Mouse (Mus musculus): ENCODE data around the gene Hmgxb4. TPM values are rescaled to one million over a fixed set of nuclear protein-coding genes. Genes with fewer than 3 reads are reported as not detected.

Gene Hmgxb4
- total and polyA plus RNA-seq, 2 experiments from 2014 or later, result 9.0 to 17.0 TPM

- Histone ChIP-seq H3K27ac (ENCODE audit: low read depth) (no peak overlapping the region), H3K4me1 (ENCODE audit: control insufficient read depth, insufficient read depth) (peaks cover 19% of the 10 kb centered on the region), H3K36me3 (replicated peaks; ENCODE audit: control insufficient read depth, insufficient read depth, low read length) (peaks cover 68% of the 10 kb centered on the region), H3K4me2 (ENCODE audit: low read depth, low read length) (no peak overlapping the region), H3K9me3 (replicated peaks; ENCODE audit: control insufficient read depth, low read length) (no peaks in the 10 kb centered on the region), H3K4me3 (ENCODE audit: low read depth, low read length) (no peak overlapping the region), H3K27me3 (ENCODE audit: control insufficient read depth, insufficient read depth, low read length) (no peaks in the 10 kb centered on the region), H3K9ac (replicated peaks; ENCODE audit: low read depth, low read length) (no peak overlapping the region)
- ATAC-seq (ENCODE audit: insufficient read depth, low read depth) (no peak), DNase-seq (ENCODE audit: low spot score) (no peak)
- TF ChIP-seq CTCF (IDR thresholded peaks at IDR 0.05; ENCODE audit: low read depth) (no peak), EP300 (IDR thresholded peaks at IDR 0.05; ENCODE audit: low read depth) (no peak)
- WGBS, result 76% methylated on average over 6 of the region's 6 CpGs
Observed at GRCm38 (mm10) chr8:75060022-75060421, 66.9 kb downstream of the Hmgxb4 start.

GRCm38 (mm10) chr8:75060815-75061214 is 67.7 kb downstream of the Hmgxb4 start:
- Histone ChIP-seq H3K36me3 (replicated peaks; ENCODE audit: control insufficient read depth, insufficient read depth, low read length) (peaks cover 73% of the 10 kb centered on the region), H3K9me3 (replicated peaks; ENCODE audit: control insufficient read depth, low read length) (no peaks in the 10 kb centered on the region), H3K4me2 (ENCODE audit: low read depth, low read length) (no peak overlapping the region), H3K4me1 (ENCODE audit: control insufficient read depth, insufficient read depth) (peaks cover 23% of the 10 kb centered on the region), H3K27ac (ENCODE audit: low read depth) (no peak overlapping the region), H3K27me3 (ENCODE audit: control insufficient read depth, insufficient read depth, low read length) (no peaks in the 10 kb centered on the region), H3K9ac (replicated peaks; ENCODE audit: low read depth, low read length) (no peak overlapping the region), H3K4me3 (ENCODE audit: low read depth, low read length) (no peak overlapping the region)
- TF ChIP-seq CTCF (IDR thresholded peaks at IDR 0.05; ENCODE audit: low read depth), result no peak
- no peak for TF ChIP-seq EP300 (IDR thresholded peaks at IDR 0.05; ENCODE audit: low read depth)
- ATAC-seq (ENCODE audit: insufficient read depth, low read depth) (no peak), DNase-seq (ENCODE audit: low spot score) (no peak)
- WGBS, result 50% methylated on average over 2 of the region's 2 CpGs

GRCm38 (mm10) chr8:75063290-75063689 is 70.1 kb downstream of the Hmgxb4 start:
- H3K27me3 ChIP-seq (ENCODE audit: control insufficient read depth, insufficient read depth, low read length), result no peaks in the 10 kb centered on the region
- 48% methylated on average over 3 of the region's 3 CpGs for WGBS
- H3K27ac ChIP-seq (ENCODE audit: low read depth), result no peak overlapping the region

DNA sequence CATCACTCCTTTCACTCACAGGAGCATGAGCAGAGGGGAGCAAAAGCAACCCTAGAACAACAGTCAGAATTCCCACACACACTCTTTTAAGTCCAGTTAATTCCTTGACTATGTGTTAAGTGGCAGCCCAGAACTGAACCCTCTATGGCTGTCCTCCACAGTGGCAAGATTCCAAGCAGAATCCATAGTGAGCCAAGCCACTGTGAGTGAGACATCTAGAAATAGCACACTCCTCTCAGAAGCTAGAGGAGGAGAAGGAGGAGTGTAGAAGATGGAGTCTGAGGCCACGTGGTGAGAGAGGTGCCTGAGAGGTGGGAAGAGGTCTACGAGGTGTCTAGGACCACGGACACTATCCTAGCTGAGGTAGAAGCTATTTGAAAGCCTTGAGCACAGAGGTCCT is 71.6 kb downstream of the Hmgxb4 start:
- Histone ChIP-seq H3K27me3 (ENCODE audit: control insufficient read depth, insufficient read depth, low read length) (no peaks in the 10 kb centered on the region), H3K4me3 (ENCODE audit: low read depth, low read length) (no peak overlapping the region), H3K4me2 (ENCODE audit: low read depth, low read length) (no peak overlapping the region), H3K4me1 (ENCODE audit: control insufficient read depth, insufficient read depth) (peaks cover 23% of the 10 kb centered on the region), H3K9ac (replicated peaks; ENCODE audit: low read depth, low read length) (no peak overlapping the region), H3K36me3 (replicated peaks; ENCODE audit: control insufficient read depth, insufficient read depth, low read length) (peaks cover 56% of the 10 kb centered on the region), H3K9me3 (replicated peaks; ENCODE audit: control insufficient read depth, low read length) (no peaks in the 10 kb centered on the region), H3K27ac (ENCODE audit: low read depth) (peak overlapping the region; percentile 36)
- WGBS, result 50% methylated on average over 3 of the region's 3 CpGs
- no peak for DNase-seq (ENCODE audit: low spot score)
- TF ChIP-seq CTCF (IDR thresholded peaks at IDR 0.05; ENCODE audit: low read depth) (no peak), EP300 (IDR thresholded peaks at IDR 0.05; ENCODE audit: low read depth) (no peak)
- ATAC-seq (ENCODE audit: insufficient read depth, low read depth), result peak; percentile 67

More at GRCm38 (mm10) chr8:75063290-75063689, 70.1 kb downstream of the Hmgxb4 start:
- ATAC-seq (ENCODE audit: insufficient read depth, low read depth) (peak; percentile 25), DNase-seq (ENCODE audit: low spot score) (no peak)
- no peak for TF ChIP-seq EP300 (IDR thresholded peaks at IDR 0.05; ENCODE audit: low read depth)
- no peak for TF ChIP-seq CTCF (IDR thresholded peaks at IDR 0.05; ENCODE audit: low read depth)
- Histone ChIP-seq H3K9me3 (replicated peaks; ENCODE audit: control insufficient read depth, low read length) (no peaks in the 10 kb centered on the region), H3K4me2 (ENCODE audit: low read depth, low read length) (no peak overlapping the region), H3K4me1 (ENCODE audit: control insufficient read depth, insufficient read depth) (peaks cover 23% of the 10 kb centered on the region), H3K4me3 (ENCODE audit: low read depth, low read length) (no peak overlapping the region), H3K9ac (replicated peaks; ENCODE audit: low read depth, low read length) (no peak overlapping the region), H3K36me3 (replicated peaks; ENCODE audit: control insufficient read depth, insufficient read depth, low read length) (peaks cover 70% of the 10 kb centered on the region)

GRCm38 (mm10) chr8:75067287-75067686 is 74.1 kb downstream of the Hmgxb4 start:
- Histone ChIP-seq H3K9ac (replicated peaks; ENCODE audit: low read depth, low read length) (no peak overlapping the region), H3K27ac (ENCODE audit: low read depth) (no peak overlapping the region), H3K4me2 (ENCODE audit: low read depth, low read length) (no peak overlapping the region), H3K36me3 (replicated peaks; ENCODE audit: control insufficient read depth, insufficient read depth, low read length) (peaks cover 34% of the 10 kb centered on the region), H3K4me3 (ENCODE audit: low read depth, low read length) (no peak overlapping the region), H3K9me3 (replicated peaks; ENCODE audit: control insufficient read depth, low read length) (no peaks in the 10 kb centered on the region), H3K27me3 (ENCODE audit: control insufficient read depth, insufficient read depth, low read length) (no peaks in the 10 kb centered on the region), H3K4me1 (ENCODE audit: control insufficient read depth, insufficient read depth) (peaks cover 23% of the 10 kb centered on the region)
- 64% methylated on average over 6 of the region's 6 CpGs for WGBS
- no peak for TF ChIP-seq CTCF (IDR thresholded peaks at IDR 0.05; ENCODE audit: low read depth)
- TF ChIP-seq EP300 (IDR thresholded peaks at IDR 0.05; ENCODE audit: low read depth), result no peak
- DNase-seq (ENCODE audit: low spot score), result no peak
- ATAC-seq (ENCODE audit: insufficient read depth, low read depth), result no peak

GRCm38 (mm10) chr8:75070297-75070696 is 77.1 kb downstream of the Hmgxb4 start:
- no peak for DNase-seq (ENCODE audit: low spot score)
- 0 out of 2 replicates have a peak, but pooled peaks have one; percentile 28 for ATAC-seq (ENCODE audit: insufficient read depth, low read depth)
- Histone ChIP-seq H3K27ac (ENCODE audit: low read depth) (no peak overlapping the region), H3K4me3 (ENCODE audit: low read depth, low read length) (no peak overlapping the region), H3K9me3 (replicated peaks; ENCODE audit: control insufficient read depth, low read length) (no peaks in the 10 kb centered on the region), H3K4me2 (ENCODE audit: low read depth, low read length) (no peak overlapping the region), H3K27me3 (ENCODE audit: control insufficient read depth, insufficient read depth, low read length) (no peaks in the 10 kb centered on the region), H3K36me3 (replicated peaks; ENCODE audit: control insufficient read depth, insufficient read depth, low read length) (peaks cover 22% of the 10 kb centered on the region), H3K9ac (replicated peaks; ENCODE audit: low read depth, low read length) (no peak overlapping the region), H3K4me1 (ENCODE audit: control insufficient read depth, insufficient read depth) (0 out of 2 replicates have a peak, but pooled peaks cover 1% of the 10 kb centered on the region)
- TF ChIP-seq CTCF (IDR thresholded peaks at IDR 0.05; ENCODE audit: low read depth), result no peak
- TF ChIP-seq EP300 (IDR thresholded peaks at IDR 0.05; ENCODE audit: low read depth), result no peak
- 87% methylated on average over 1 of the region's 1 CpGs for WGBS
